In the genomic region with DNA sequence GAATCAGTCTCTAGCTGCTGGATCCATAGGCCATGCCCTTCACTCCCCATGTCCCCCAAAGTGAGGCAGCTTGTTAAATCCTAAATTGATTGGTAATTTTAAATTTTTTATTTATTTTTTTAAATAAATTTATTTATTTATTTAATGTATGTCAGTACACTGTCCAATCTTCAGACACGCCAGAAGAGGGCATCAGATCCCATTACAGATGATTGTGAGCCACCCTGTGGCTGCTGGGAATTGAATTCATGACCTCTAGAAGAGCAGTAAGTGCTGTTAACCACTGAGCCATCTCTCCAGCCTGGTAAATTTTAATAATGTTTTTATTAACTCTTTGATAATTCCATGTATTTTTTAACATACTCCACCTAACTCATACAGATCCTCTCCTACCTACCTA, we compare ENCODE assay signal across 19 mouse cellular contexts. TPM values are rescaled to one million over a fixed set of nuclear protein-coding genes. Genes with fewer than 3 reads are reported as not detected.
DNase-seq lines count a peak whose midpoint lies in the region; ATAC-seq and TF ChIP-seq lines count a peak whose summit lies in the region.
"Had no signal": no experiment of that assay in that cellular context is flagged by ENCODE, and none has a peak within 500 bp of the region (broad histone marks: within the 10 kb centered on the region; RNA-seq: fewer than 3 reads in every experiment).

No protein-coding gene starts in this region.

- TF ChIP-seq CTCF in kidney, postnatal 0 days (IDR thresholded peaks at IDR 0.05; ENCODE audit: low read depth), result peak; percentile 20; the same call in 1 of the 2 replicates
- TF ChIP-seq CTCF in MEL (IDR thresholded peaks at IDR 0.05 in 2 of 3, conservative IDR thresholded peaks at IDR 0.05 in 1 of 3; ENCODE audit: control insufficient read depth in 1 of 3, insufficient read depth in 1 of 3, low read depth in 2 of 3, low read length in 3 of 3, poor library complexity in 1 of 3, severe bottlenecking in 1 of 3), result peak in 2 of 3 experiments; percentile 29 to 45; a peak in 3 of 6 replicates
- peak; percentile 33 for TF ChIP-seq CTCF in stomach, postnatal 0 days (IDR thresholded peaks at IDR 0.05; ENCODE audit: low read depth)

- no peak overlapping the region for H3K9ac ChIP-seq in kidney, postnatal 0 days (ENCODE audit: low read depth, low read length)
- H3K9ac ChIP-seq in MEL (ENCODE audit: control insufficient read depth, low read depth, low read length, poor library complexity, severe bottlenecking), result no peak overlapping the region
- H3K9ac ChIP-seq in stomach, postnatal 0 days (ENCODE audit: low read length), result no peak overlapping the region
- H3K9ac ChIP-seq: embryonic facial prominence, embryonic 13.5 days; forebrain, embryonic 12.5 days; heart, embryonic 12.5 days had no signal

- H3K27ac ChIP-seq in kidney, postnatal 0 days, result no peak overlapping the region
- no peak overlapping the region for H3K27ac ChIP-seq in MEL (ENCODE audit: control insufficient read depth, low read depth, low read length)
- no peak overlapping the region for H3K27ac ChIP-seq in stomach, postnatal 0 days (replicated peaks)
- H3K27ac ChIP-seq: embryonic facial prominence, embryonic 13.5 days; forebrain, embryonic 12.5 days had no signal

- H3K9me3 ChIP-seq in kidney, postnatal 0 days (replicated peaks; ENCODE audit: low read length), result no peaks in the 10 kb centered on the region
- H3K9me3 ChIP-seq in MEL (replicated peaks; ENCODE audit: insufficient read depth, low read length), result no peaks in the 10 kb centered on the region
- no peaks in the 10 kb centered on the region for H3K9me3 ChIP-seq in stomach, postnatal 0 days (ENCODE audit: control insufficient read depth, low read length)
- H3K9me3 ChIP-seq: embryonic facial prominence, embryonic 13.5 days; forebrain, embryonic 12.5 days; heart, embryonic 12.5 days had no signal

- H3K4me1 ChIP-seq in kidney, postnatal 0 days (replicated peaks; ENCODE audit: insufficient read depth, low read length), result no peaks in the 10 kb centered on the region
- H3K4me1 ChIP-seq in MEL (ENCODE audit: control insufficient read depth in 1 of 2, insufficient read depth in 2 of 2, low read length in 2 of 2), result peaks cover 0 to 4% of the 10 kb centered on the region in 2 experiments; a peak in 1 of 4 replicates
- no peaks in the 10 kb centered on the region for H3K4me1 ChIP-seq in stomach, postnatal 0 days (replicated peaks; ENCODE audit: control insufficient read depth, insufficient read depth)
- H3K4me1 ChIP-seq: embryonic facial prominence, embryonic 13.5 days had no signal

- WGBS in kidney, postnatal 0 days, result 83% methylated on average over 1 of the region's 1 CpGs
- WGBS in stomach, postnatal 0 days, result 92% methylated on average over 1 of the region's 1 CpGs

- no peak overlapping the region for H3K4me2 ChIP-seq in kidney, postnatal 0 days (ENCODE audit: low read length)
- no peak overlapping the region for H3K4me2 ChIP-seq in stomach, postnatal 0 days (replicated peaks; ENCODE audit: low read depth)
- H3K4me2 ChIP-seq: embryonic facial prominence, embryonic 13.5 days; forebrain, embryonic 12.5 days; heart, embryonic 12.5 days had no signal

- no peak for TF ChIP-seq POLR2A in MEL (IDR thresholded peaks at IDR 0.05; ENCODE audit: control insufficient read depth in 1 of 2, insufficient read depth in 1 of 2, low read depth in 1 of 2, low read length in 2 of 2, poor library complexity in 1 of 2)

- H3K79me2 ChIP-seq in MEL (ENCODE audit: control insufficient read depth, insufficient read depth, low read length, poor library complexity), result no peaks in the 10 kb centered on the region

- peak; percentile 17 for TF ChIP-seq RAD21 in MEL (IDR thresholded peaks at IDR 0.05; ENCODE audit: low read depth, low read length)

- no peaks in the 10 kb centered on the region for H3K36me3 ChIP-seq in kidney, postnatal 0 days (ENCODE audit: insufficient read depth, low read length)
- H3K36me3 ChIP-seq in MEL (ENCODE audit: control insufficient read depth in 1 of 2, insufficient read depth in 2 of 2, low read length in 2 of 2), result no peaks in the 10 kb centered on the region
- no peaks in the 10 kb centered on the region; the same call in 1 of the 2 replicates for H3K36me3 ChIP-seq in stomach, postnatal 0 days (ENCODE audit: control insufficient read depth, insufficient read depth, low read length)
- H3K36me3 ChIP-seq: embryonic facial prominence, embryonic 13.5 days; forebrain, embryonic 12.5 days; heart, embryonic 12.5 days had no signal

- H3K27me3 ChIP-seq in kidney, postnatal 0 days (ENCODE audit: insufficient read depth, low read length), result no peaks in the 10 kb centered on the region
- no peaks in the 10 kb centered on the region for H3K27me3 ChIP-seq in MEL (ENCODE audit: control insufficient read depth in 1 of 2, insufficient read depth in 2 of 2, low read length in 2 of 2)
- no peaks in the 10 kb centered on the region for H3K27me3 ChIP-seq in stomach, postnatal 0 days (ENCODE audit: control insufficient read depth, insufficient read depth, low read length)
- H3K27me3 ChIP-seq: embryonic facial prominence, embryonic 13.5 days; forebrain, embryonic 12.5 days; heart, embryonic 12.5 days had no signal

- no peak for ATAC-seq in CD4-positive, CD25-positive, alpha-beta regulatory T cell, adult 4 months
- no peak for ATAC-seq in kidney, postnatal 0 days (replicated peaks; ENCODE audit: low FRiP score, low read depth)
- no peak for ATAC-seq in stomach, postnatal 0 days (ENCODE audit: low FRiP score, low TSS enrichment)
- ATAC-seq: forebrain, embryonic 16.5 days; hindbrain, embryonic 16.5 days had no signal

- H3K4me3 ChIP-seq in kidney, postnatal 0 days (replicated peaks; ENCODE audit: low read depth, low read length), result no peak overlapping the region
- H3K4me3 ChIP-seq in MEL (ENCODE audit: control insufficient read depth in 1 of 2, insufficient read depth in 1 of 2, low read depth in 2 of 2, low read length in 2 of 2), result no peak overlapping the region
- no peak overlapping the region for H3K4me3 ChIP-seq in stomach, postnatal 0 days (ENCODE audit: low read depth, low read length)
- H3K4me3 ChIP-seq: embryonic facial prominence, embryonic 13.5 days; forebrain, embryonic 12.5 days; heart, embryonic 12.5 days had no signal

- DNase-seq in CD4-positive, CD25-positive, alpha-beta regulatory T cell, adult 2 months (ENCODE audit: low read depth, low spot score), result peak; percentile 30
- DNase-seq in kidney, postnatal 0 days (ENCODE audit: low spot score), result no peak
- DNase-seq in kidney, adult 9 months, result no peak
- DNase-seq in MEL (ENCODE audit: low read depth, low spot score), result peak; percentile 30
- no peak for DNase-seq in stomach, postnatal 0 days (ENCODE audit: low spot score)
- DNase-seq in urinary bladder, postnatal 14 days (ENCODE audit: low spot score), result no peak
- no peak for DNase-seq in cerebellum, adult 9-10 months
- DNase-seq: adrenal gland, postnatal 10 days; cerebellum, adult 11-12 months; cerebellum, adult 9-11 months; cerebellum, postnatal 36 days; gastrocnemius, postnatal 14 days; heart, postnatal 36 days had no signal

- TF ChIP-seq EP300 in MEL (IDR thresholded peaks at IDR 0.05; ENCODE audit: low read depth in 1 of 2, low read length in 2 of 2), result no peak
- no peak for TF ChIP-seq EP300 in stomach, postnatal 0 days (optimal IDR thresholded peaks at IDR 0.05)

TF ChIP-seq in MEL, 35 proteins besides CTCF, POLR2A, EP300 and RAD21:
- TF ChIP-seq SMC3 (IDR thresholded peaks at IDR 0.05; ENCODE audit: low read depth, low read length), result peak; percentile 34; the same call in 1 of the 2 replicates
- TF ChIP-seq CHD1 (IDR thresholded peaks at IDR 0.05; ENCODE audit: low read depth, low read length), result no peak
- TF ChIP-seq MAFK (IDR thresholded peaks at IDR 0.05; ENCODE audit: borderline replicate concordance, low read depth, low read length), result no peak

RNA-seq across cellular contexts. Expression of a gene that starts 26.4 kb away (rescaled TPM):
- 1 to 10 TPM; 3.3 to 3.8 TPM for polyA plus RNA-seq in CD4-positive, CD25-positive, alpha-beta regulatory T cell, adult 4 months (2017; shearing (Covaris generic))
- polyA plus RNA-seq in kidney, postnatal 0 days (2015; fragmentation: Nextera tagmentation; extraction: Ambion mirVana), result 21.7 and 24.6 TPM in 2 replicates
- 2.2 and 4.5 TPM in 2 replicates for total RNA-seq in MEL (2012; rRNA removed)
- polyA plus RNA-seq in MEL (2012; ENCODE audit: insufficient read depth in 1 of 2, insufficient read length in 2 of 2, low read depth in 1 of 2, low replicate concordance in 2 of 2, missing spikeins in 1 of 2), result 1 to 10 TPM in 1 of 2 experiments, not detected in 1; 3.4 TPM
- 71.7 and 77.2 TPM in 2 replicates for polyA plus RNA-seq in stomach, postnatal 0 days (2015; fragmentation: Nextera tagmentation; extraction: Ambion mirVana)
- total RNA-seq: gastrocnemius, postnatal 14 days had no signal

RNA-seq across cellular contexts. Expression of a gene that starts 48.4 kb away (rescaled TPM):
- polyA plus RNA-seq in CD4-positive, CD25-positive, alpha-beta regulatory T cell, adult 4 months (2017; shearing (Covaris generic)), result 1 to 10 TPM; 3.9 to 5.4 TPM
- 13.8 and 14.1 TPM in 2 replicates for polyA plus RNA-seq in kidney, postnatal 0 days (2015; fragmentation: Nextera tagmentation; extraction: Ambion mirVana)
- total RNA-seq in MEL (2012; rRNA removed), result 1.3 TPM in 2 replicates
- 1 to 10 TPM in 1 of 2 experiments, not detected in 1; 1.7 TPM for polyA plus RNA-seq in MEL (2012; ENCODE audit: insufficient read depth in 1 of 2, insufficient read length in 2 of 2, low read depth in 1 of 2, low replicate concordance in 2 of 2, missing spikeins in 1 of 2)
- 9.9 and 10.9 TPM in 2 replicates for polyA plus RNA-seq in stomach, postnatal 0 days (2015; fragmentation: Nextera tagmentation; extraction: Ambion mirVana)

Comparison
In these comparisons a context has a peak if more than half of its experiments do, and no peak if none do; other contexts are left out.
1. DNase-seq: peak in CD4-positive, CD25-positive, alpha-beta regulatory T cell, adult 2 months (single experiment) and MEL (single experiment); none in kidney, postnatal 0 days (single experiment), kidney, adult 9 months (single experiment), stomach, postnatal 0 days (single experiment), urinary bladder, postnatal 14 days (single experiment) and cerebellum, adult 9-10 months (single experiment).
2. Peak in every context shown above with its lines, with median percentiles within 50 percentile points of each other: CTCF ChIP-seq.